Mouse (Mus musculus) embryo, embryonic 11 days (tissue): ENCODE results near the gene Mfsd12.

ENCODE experiments used
- DNase-seq: peaks from one replicate; pipeline ENCODE4 v3.0.0-alpha.2; 2015

Gene Mfsd12

DNA sequence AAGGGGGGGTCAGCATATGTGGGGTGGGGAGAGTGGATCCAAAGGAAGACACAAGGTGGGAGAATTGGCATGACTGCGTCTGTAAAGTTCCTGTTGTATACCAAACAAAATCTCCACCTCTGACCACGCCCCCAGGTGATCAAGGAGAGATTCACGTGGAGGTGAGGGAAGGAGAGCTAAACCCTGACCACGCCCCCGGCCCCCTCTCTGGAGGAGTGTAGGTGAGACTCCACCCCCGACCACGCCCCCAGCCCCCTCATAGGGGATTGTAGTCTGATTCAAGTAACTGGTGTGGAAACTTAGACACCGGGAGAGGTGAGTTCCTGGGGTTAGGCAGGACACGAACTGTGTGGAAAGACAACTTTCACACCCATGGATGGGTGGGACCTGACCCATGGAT is 46.8 kb downstream of the Mfsd12 start:
- no peak for DNase-seq

DNA sequence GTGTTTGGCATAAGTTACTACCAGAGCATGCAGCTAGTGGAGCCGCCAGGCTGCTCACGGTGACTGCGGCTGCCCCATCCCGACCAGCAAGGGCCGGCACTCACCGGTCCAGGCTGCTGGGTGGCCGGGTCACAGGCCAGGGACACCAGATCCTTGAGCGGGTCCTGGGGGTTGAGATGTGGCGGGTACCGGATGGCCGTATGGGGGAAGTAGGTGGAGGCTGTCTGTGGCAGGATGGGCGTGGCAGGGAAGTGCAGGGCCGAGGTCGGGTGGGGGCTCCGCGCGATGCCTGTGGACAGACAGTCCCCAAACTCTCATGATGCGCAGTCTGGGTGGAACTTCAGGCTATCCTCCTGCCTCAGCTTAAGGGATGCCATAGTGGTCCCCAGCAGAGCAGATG is 47.4 kb downstream of the Mfsd12 start:
- no peak for DNase-seq

DNA sequence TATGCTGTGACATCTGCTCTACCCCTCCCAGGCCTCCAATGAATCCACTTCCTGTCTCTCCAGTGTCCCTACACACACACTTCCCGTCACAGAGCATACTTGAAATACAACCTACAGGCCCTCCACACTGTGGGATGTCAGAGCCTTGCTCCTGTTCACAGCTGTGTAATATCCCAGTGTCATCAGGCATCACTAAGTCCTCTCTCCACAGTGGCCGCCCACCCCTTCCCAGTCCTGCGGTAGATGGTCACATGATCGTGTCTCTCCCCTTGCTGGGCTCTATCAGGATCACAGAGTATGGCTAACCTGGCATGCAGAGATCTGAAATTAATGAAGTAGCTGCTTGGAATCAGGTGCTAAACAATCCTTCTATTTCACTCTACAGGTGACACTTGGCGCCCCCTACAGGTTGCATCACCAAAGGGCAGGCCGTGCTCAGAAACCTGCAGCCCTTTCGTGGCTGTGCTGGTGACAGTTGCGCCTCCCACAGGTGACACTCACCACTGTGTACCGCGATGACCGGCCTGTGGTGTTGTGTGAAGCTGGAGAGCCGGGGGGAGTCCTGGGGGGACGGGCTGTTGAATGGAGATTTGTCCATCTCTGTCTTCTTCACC is 48.4 kb downstream of the Mfsd12 start:
- DNase-seq, result peak; percentile 57

DNA sequence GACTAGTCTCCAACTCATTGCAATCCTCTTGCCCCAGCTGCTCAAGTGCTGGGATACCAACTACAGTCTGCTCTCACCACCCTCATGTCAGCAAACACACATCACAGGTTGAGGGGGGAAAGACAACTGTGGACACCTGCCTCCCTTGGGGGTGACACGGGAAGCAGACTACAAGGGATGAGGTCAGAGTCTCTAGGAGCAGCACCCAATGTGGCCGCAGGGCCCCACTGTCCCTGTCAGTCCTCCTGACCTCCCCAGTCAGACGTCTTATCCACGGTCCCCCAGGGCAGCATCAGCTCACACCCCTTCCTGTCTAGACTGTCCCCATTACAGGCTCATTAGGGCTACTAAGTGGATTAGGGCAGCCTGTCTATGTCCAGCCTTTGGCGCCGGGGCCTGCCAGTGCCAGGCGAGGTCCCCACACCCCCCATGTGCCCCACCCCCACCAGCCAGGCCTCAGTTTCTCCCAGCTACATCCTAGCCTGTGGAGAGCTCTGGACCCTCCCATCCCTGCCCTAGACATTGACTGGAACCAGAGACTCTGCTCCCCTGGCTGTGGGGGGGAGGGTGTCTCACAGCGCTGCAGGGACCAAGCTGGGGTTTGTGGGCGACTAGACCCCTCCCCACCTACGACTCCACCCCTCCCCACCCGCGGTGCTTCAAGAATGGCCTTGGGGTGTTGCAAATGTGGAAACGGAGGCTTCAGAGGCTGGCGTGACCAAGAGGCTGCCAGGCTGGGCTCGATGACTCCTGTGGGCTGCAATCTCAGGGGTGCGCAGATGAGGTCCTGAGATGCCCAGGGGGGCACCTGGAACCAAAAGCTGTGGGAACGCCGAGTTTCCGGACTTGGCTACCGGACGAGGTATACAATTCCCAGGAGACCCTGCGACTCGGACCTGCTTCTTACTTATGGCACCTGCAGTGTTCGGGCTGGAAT is 49.5 kb downstream of the Mfsd12 start:
- no peak for DNase-seq

DNA sequence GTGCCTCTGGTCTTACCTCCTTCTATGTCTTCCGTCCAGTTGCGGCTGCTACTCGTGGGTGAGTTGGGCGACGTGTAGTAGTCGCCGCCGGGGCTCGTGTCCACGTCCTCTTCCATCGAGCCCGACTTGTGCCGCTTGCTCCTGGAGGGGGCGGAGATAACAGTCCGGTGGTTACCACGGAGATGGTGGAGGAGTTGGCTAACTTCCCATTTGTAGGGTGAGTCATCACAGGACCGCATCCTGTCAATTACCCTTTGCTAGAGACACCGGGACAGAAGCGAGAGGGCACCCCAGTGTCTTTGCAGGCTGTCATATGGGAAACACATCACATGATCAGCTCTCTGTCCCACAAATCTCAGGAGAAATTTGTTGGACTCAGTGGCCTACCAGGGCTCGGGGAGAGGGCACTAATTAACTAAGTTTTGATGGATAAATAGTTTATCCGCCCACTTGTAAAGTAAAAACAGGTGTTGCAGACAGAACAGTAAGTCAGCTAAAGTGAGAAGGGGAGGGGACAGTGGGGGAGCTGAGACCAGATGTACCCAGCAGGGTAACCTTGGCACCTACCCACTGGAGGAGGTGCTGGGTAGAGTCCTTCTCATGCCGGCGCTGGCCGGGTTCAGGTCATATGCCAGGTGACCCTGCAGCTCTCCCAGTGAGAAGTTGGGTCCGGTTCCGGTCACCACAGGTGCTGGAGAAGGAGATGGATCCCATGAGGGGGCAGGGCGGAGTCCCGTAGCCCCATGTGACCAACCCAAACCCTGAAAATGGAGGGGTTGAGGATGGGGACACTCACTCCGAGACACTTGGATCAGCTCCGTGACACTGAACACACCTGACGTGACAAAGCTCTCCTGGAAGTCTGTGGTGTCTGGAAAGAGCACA is 50.5 kb downstream of the Mfsd12 start:
- peak; percentile 79 for DNase-seq

DNA sequence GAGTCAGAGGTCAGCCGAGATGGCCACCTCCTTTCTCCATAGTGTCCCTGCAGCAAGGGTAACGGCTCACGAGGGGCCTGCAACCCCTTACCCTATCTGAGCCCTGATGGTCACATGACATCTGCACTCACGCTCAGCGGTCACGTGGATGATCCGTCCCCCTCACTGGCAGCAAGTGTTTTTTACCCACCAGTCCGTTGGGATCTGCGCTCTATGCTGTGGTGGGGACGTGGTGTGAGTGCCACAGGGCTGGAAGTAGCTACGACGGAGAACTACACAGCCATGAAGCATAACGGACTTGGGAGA is 51.1 kb downstream of the Mfsd12 start:
- no peak for DNase-seq

DNA sequence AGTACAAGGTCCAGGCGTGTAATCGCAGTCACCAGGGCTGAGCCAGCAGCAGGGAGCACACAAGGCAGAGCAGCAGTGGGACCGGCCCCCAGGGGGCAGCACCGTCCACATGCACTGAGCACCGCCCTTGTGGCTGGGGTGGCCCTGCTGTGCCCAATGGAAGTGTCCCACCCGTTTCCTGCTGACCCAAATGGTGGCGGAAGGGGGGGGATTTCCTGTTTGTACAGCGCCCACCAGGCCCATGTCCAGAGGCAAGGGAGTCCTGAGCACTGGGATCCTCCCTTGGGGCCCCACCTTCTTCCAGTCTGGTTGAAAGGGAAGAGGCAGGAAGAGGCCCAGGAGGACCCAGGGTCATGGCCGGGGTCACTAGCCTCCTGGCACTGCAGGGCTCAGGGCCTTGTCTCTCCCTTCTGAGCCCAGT is 51.6 kb downstream of the Mfsd12 start:
- DNase-seq, result peak; percentile 84

DNA sequence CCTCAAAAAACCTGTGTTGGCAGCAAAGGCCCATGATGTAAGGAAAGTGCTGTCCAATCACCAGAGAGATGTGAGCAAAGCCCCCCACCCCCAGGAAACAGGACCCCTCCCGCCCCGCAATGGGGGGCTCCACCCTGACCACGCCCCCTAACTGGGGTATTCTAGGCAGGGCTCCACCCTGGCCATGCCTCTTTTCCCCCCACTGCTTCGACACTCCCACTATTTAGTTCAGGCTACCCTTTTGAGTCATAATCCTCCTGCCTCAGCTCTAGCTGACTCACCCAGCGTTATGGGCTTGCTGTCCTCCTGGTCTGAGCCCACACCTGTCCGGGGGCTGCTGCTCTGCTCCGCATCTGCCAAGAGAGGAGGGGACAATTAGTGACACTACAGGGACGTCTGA is 52.0 kb downstream of the Mfsd12 start:
- peak; percentile 72 for DNase-seq

DNA sequence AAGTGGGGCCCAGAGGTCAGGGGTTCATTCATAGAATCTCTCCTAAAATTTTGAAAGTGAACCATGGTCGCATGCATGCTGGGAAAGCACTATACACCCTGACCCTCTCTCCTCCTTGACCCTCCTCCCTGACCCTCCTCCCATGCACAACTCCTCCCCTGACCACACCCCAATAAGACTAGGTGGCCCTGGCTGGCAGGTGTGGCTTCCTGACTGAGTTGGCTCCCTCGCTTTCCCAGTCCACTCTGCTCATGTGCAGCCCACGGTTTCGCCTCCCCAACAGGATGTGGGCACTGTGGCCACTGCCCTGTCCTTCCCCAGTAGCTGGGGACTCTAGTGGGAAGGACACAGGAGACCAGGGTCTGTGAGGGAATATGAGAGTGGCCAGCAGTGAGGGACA is 53.1 kb downstream of the Mfsd12 start:
- no peak for DNase-seq

DNA sequence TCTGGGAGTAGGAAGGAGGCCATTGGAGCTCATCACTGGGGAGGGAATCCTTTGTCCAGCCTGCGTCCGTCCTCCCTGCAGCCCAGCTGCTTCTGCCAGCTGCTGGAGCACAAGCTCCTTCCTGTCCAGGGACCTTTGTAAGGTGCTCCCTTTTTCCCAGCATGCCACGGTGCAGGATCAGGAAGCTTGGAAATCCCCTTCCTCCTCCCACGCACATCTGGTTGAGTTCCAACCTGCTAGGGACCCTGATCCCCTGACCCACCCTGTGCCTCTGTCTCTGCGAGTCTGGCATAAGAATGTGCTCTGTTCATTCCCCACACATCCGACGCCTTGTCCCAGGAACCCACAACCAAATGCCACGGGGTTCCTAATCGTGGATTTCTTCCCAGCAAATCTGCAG is 53.7 kb downstream of the Mfsd12 start:
- no peak for DNase-seq

DNA sequence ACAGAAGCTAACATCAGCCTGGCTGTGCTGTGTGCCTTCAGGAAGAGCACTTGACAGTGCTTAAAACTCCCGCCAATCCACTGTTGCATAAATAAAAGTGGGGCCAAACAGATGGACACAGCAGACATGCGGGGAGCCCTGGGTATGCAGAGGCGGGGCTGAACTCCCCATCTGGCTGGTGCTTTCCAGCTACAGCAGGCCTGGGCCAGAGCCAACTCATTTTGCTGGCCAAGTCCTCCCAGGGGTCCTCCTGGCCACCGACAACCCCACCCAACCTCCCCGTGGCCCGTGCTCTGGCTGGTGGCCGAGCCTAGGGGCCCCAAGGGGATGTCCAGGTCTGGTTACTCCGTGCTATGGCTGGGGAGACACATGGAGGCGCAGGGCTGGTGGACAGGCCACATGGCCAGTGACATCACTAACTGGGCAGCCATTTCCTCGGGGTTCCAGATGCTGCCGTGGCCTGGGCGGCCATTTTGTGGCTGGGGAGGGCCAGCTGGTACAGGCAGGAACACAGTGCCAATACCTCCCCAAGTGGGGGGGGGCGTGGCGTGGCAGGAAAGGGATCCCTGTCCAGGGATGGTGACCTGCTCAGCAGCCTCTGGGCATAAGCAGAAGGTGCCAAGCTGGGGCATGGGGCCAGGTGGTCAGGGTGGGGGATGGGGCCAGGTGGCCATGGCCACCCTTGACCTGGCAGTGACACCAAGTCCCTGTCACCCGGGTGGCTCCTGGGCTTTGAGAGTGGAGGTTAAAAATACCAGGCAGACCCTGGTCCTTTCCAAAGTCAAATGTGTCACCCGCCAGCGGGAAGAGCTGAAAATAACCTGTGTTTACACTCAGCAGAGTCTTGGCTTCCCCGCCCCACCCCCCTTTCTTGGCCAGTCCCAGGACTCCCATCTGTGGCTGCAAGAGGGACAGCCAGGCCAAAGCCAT is 54.4 kb downstream of the Mfsd12 start:
- no peak for DNase-seq

DNA sequence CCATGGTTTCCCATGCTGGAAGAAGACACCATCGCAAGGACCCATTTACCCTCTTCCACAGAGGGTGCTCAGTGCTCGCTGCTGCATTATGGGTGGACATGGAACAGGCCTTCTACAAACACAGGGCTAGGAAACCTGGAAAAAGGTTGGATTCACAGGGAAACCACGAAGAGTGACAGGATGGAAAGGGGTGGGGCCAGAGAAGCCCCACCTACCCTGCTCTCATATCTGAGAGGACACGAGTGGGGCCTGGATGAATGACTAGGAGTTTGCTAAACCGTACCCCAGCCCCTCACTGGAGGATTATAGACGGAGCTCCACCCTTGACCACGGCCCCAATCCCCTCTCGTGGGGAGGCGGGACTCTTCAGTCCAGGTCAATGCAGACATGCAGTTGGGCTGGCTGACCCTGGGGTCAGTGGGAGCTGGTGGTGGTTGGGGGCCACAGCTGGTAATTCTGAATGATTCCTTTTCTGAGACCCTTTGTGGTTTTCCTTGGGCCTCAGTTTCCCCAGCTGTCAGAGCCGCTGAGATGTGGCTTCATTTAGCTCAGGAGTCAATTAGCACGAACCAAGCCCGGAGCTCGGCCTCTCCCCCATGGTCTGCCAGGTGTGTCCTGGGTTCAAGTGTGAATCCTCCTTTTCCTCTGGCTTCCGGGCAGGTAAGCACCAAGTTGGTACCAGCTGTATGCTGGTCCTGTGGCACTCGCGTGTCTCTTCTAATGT is 55.5 kb downstream of the Mfsd12 start:
- no peak for DNase-seq

DNA sequence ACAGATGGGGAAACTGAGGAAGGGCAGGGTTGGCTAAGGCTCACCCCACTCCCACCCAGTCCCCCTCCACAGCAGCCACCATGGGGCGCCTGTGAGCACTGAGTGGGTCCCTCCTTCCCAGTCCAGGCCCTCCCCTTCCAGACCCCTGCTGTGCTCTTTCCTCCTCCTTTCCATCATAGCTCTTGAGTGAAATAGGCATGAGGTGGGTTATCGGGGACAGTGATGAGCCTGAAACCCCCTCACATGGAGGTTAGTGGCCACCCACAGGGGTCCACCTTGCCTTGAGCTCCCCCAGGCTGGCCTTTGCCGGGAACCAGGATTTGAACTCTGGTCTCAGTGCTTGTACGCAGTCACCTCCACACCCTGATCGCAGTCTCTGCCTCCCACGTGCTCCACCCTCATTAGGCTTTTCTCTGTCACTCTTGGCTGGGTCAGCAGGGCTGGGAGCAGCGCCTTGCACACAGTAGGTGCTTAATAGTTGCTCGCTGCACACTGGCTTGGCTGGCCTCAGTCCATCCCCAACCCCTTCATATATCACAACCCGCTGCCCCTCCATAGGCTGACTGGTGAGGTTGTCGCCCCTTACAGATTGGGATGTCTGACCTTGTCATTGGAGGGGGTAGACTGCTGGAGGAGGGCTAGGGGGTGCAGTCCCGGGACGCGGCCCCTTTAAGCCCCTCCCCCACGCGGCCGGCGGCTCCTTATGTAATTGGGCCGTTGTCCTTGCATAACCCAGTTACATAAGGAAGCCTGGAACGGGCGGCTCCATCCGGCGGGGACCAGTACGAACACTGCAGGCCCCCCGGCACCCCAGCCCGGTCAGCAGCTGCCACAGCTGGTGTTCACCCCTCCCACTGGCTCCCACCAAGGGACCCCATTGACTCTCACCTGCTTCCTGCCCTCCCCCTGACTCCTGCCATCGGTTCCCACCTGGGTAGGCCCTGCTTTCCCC is 56.3 kb downstream of the Mfsd12 start:
- peak; percentile 82 for DNase-seq

DNA sequence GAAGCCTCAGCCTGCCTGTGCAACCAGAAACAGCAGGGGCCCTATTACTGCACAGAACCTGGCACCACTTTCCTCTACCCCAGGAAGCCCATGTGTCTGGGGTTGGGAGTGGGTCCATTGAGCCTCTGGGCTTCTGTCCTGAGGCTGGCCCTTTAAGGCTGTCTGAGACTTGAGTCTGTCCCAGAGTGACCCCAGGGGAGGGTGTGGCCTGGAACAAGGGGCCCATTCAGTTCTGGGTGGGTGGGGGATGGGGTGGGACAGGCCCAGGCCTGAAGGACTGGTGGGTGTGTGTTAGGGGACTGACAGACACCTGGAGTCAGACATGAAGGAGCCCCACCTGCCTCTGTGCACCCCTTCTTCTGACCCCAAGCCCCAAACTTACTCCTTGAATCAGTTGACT is 57.4 kb downstream of the Mfsd12 start:
- no peak for DNase-seq

DNA sequence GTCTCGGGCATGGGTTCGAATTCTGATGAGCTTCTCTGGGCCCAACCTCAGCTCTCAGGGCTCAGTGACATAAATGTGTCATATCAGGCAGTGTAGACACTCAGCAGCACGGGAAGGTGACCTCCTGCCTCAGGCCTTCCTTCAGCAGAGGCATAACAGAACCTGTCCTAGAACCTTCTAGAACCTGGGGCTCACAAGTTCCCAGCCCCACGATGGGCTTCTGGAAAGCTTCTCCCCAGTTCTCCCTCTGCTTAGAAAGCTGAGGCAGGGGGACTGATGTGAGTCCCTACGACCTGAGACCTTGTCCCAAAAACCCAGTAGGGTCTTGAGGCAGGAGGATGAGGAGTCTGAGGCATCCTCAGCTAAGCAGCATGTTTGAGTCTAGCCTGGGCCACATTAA is 57.9 kb downstream of the Mfsd12 start:
- no peak for DNase-seq
